ENCODE assay signal across 29 mouse cellular contexts in genomic region chr12:103511586-103511985, GRCm38 (mm10). TPM values are rescaled to one million over a fixed set of nuclear protein-coding genes. Genes with fewer than 3 reads are reported as not detected.
"Had no signal": no experiment of that assay in that cellular context is flagged by ENCODE, and none has a peak within 500 bp of the region (broad histone marks: within the 10 kb centered on the region; RNA-seq: fewer than 3 reads in every experiment).

No protein-coding gene starts in this region.

- DNase-seq: gastrocnemius, postnatal 14 days; gastrocnemius, postnatal 36 days; heart, adult 11 months; heart, adult 2 months; heart, postnatal 10 days; heart, postnatal 4 days; kidney, adult 18-20 months; kidney, adult 8-10 months; kidney, postnatal 10 days; kidney, postnatal 25 days; kidney, postnatal 4 days; liver; liver, embryonic 13.5 days had no signal

- H3K4me3 ChIP-seq: heart, adult 2 months; heart, embryonic 10.5 days; heart, embryonic 12.5 days; hindbrain, embryonic 10.5 days; hindbrain, embryonic 12.5 days; intestine, embryonic 15.5 days; limb, embryonic 10.5 days; limb, embryonic 12.5 days; liver, embryonic 13.5 days had no signal

- H3K27ac ChIP-seq: heart, adult 2 months; heart, embryonic 10.5 days; hindbrain, embryonic 10.5 days; hindbrain, embryonic 12.5 days; hindbrain, embryonic 14.5 days; intestine, embryonic 15.5 days; limb, embryonic 10.5 days; limb, embryonic 12.5 days; liver, embryonic 13.5 days had no signal

RNA-seq across cellular contexts. Expression of gene Ifi27l2b, which starts 54.6 kb away (rescaled TPM):
- total RNA-seq: gastrocnemius, adult 18-20 months; gastrocnemius, adult 8-10 months; gastrocnemius, postnatal 14 days; gastrocnemius, postnatal 36 days; heart, adult 2 months; heart, postnatal 10 days; heart, postnatal 4 days; layer of hippocampus, adult 18-20 months; layer of hippocampus, postnatal 10 days; layer of hippocampus, postnatal 25 days; left cerebral cortex, adult 18-20 months; left cerebral cortex, postnatal 14 days; left cerebral cortex, postnatal 36 days had no signal
